Mouse (Mus musculus): Measurements from ENCODE around the gene Mettl26. TPM values are rescaled to one million over a fixed set of nuclear protein-coding genes. Genes with fewer than 3 reads are reported as not detected.

The Mettl26 gene
- polyA plus RNA-seq, 1 experiment, result 6.4 TPM

GRCm38 (mm10) chr17:25843122-25843521 lies 31.8 kb upstream of the Mettl26 start:
- Histone ChIP-seq H3K27me3 (ENCODE audit: control insufficient read depth) (no peaks in the 10 kb centered on the region), H3K36me3 (ENCODE audit: control insufficient read depth) (peaks cover 86% of the 10 kb centered on the region), H3K4me1 (ENCODE audit: control insufficient read depth) (peaks cover 62% of the 10 kb centered on the region), H3K4me3 (replicated peaks) (peak overlapping the region; percentile 80), H3K9me3 (ENCODE audit: control insufficient read depth, low read length) (no peaks in the 10 kb centered on the region)
- no peak for TF ChIP-seq TAL1 (IDR thresholded peaks at IDR 0.05; ENCODE audit: low read length)
- TF ChIP-seq GATA1 (IDR thresholded peaks at IDR 0.05; ENCODE audit: low read length), result no peak

GRCm38 (mm10) chr17:25843636-25844395 lies 31.1 kb upstream of the Mettl26 start:
- peaks cover 58% of the 10 kb centered on the region for H3K4me1 ChIP-seq (ENCODE audit: control insufficient read depth)
- H3K36me3 ChIP-seq (ENCODE audit: control insufficient read depth), result peaks cover 87% of the 10 kb centered on the region
- H3K4me3 ChIP-seq (replicated peaks), result peak overlapping the region; percentile 80
- H3K27me3 ChIP-seq (ENCODE audit: control insufficient read depth), result no peaks in the 10 kb centered on the region
- no peaks in the 10 kb centered on the region for H3K9me3 ChIP-seq (ENCODE audit: control insufficient read depth, low read length)
- TF ChIP-seq GATA1 (IDR thresholded peaks at IDR 0.05; ENCODE audit: low read length), result peak; percentile 54
- 0 out of 3 replicates have a peak, but pooled peaks have one; percentile 13 for TF ChIP-seq TAL1 (IDR thresholded peaks at IDR 0.05; ENCODE audit: low read length)

GRCm38 (mm10) chr17:25844396-25844901 lies 30.4 kb upstream of the Mettl26 start, which contains the start of gene Rhot2:
Gene Rhot2, minus strand, starts transcription at chr17:25844851.
- H3K9me3 ChIP-seq (ENCODE audit: control insufficient read depth, low read length), result no peaks in the 10 kb centered on the region
- no peaks in the 10 kb centered on the region for H3K27me3 ChIP-seq (ENCODE audit: control insufficient read depth)
- H3K4me3 ChIP-seq (replicated peaks), result peak within 1 kb of the TSS; percentile 80
- TF ChIP-seq GATA1 (IDR thresholded peaks at IDR 0.05; ENCODE audit: low read length) (no peak), TAL1 (IDR thresholded peaks at IDR 0.05; ENCODE audit: low read length) (no peak)
- peaks cover 52% of the 10 kb centered on the region for H3K4me1 ChIP-seq (ENCODE audit: control insufficient read depth)
- H3K36me3 ChIP-seq (ENCODE audit: control insufficient read depth), result peaks cover 87% of the 10 kb centered on the region

- TF ChIP-seq TAL1 (IDR thresholded peaks at IDR 0.05; ENCODE audit: low read length) (no peak), GATA1 (IDR thresholded peaks at IDR 0.05; ENCODE audit: low read length) (no peak)
- H3K4me1 ChIP-seq (ENCODE audit: control insufficient read depth), result peaks cover 58% of the 10 kb centered on the region
- peak overlapping the region; percentile 72 for H3K4me3 ChIP-seq (replicated peaks)
- no peaks in the 10 kb centered on the region for H3K9me3 ChIP-seq (ENCODE audit: control insufficient read depth, low read length)
- peaks cover 61% of the 10 kb centered on the region for H3K36me3 ChIP-seq (ENCODE audit: control insufficient read depth)
- no peaks in the 10 kb centered on the region for H3K27me3 ChIP-seq (ENCODE audit: control insufficient read depth)
Observed at GRCm38 (mm10) chr17:25860229-25860628, 14.6 kb upstream of the Mettl26 start.

- no peaks in the 10 kb centered on the region for H3K27me3 ChIP-seq (ENCODE audit: control insufficient read depth)
- peak within 1 kb of the TSS; percentile 72 for H3K4me3 ChIP-seq (replicated peaks)
- no peaks in the 10 kb centered on the region for H3K9me3 ChIP-seq (ENCODE audit: control insufficient read depth, low read length)
- peaks cover 59% of the 10 kb centered on the region for H3K4me1 ChIP-seq (ENCODE audit: control insufficient read depth)
- H3K36me3 ChIP-seq (ENCODE audit: control insufficient read depth), result peaks cover 56% of the 10 kb centered on the region
- TF ChIP-seq TAL1 (IDR thresholded peaks at IDR 0.05; ENCODE audit: low read length) (no peak), GATA1 (IDR thresholded peaks at IDR 0.05; ENCODE audit: low read length) (no peak)
Observed at GRCm38 (mm10) chr17:25860832-25861703, 13.8 kb upstream of the Mettl26 start, which contains the start of gene Wdr90. Gene Wdr90, minus strand, starts transcription at chr17:25861501.

- Histone ChIP-seq H3K4me1 (ENCODE audit: control insufficient read depth) (peaks cover 66% of the 10 kb centered on the region), H3K4me3 (replicated peaks) (peak overlapping the region; percentile 72), H3K27me3 (ENCODE audit: control insufficient read depth) (no peaks in the 10 kb centered on the region), H3K9me3 (ENCODE audit: control insufficient read depth, low read length) (no peaks in the 10 kb centered on the region), H3K36me3 (ENCODE audit: control insufficient read depth) (peaks cover 56% of the 10 kb centered on the region)
- no peak for TF ChIP-seq GATA1 (IDR thresholded peaks at IDR 0.05; ENCODE audit: low read length)
- TF ChIP-seq TAL1 (IDR thresholded peaks at IDR 0.05; ENCODE audit: low read length), result no peak
Observed at GRCm38 (mm10) chr17:25861704-25862612, 12.9 kb upstream of the Mettl26 start.

- Histone ChIP-seq H3K36me3 (ENCODE audit: control insufficient read depth) (peaks cover 44% of the 10 kb centered on the region), H3K27me3 (ENCODE audit: control insufficient read depth) (no peaks in the 10 kb centered on the region), H3K4me3 (replicated peaks) (no peak overlapping the region), H3K4me1 (ENCODE audit: control insufficient read depth) (peaks cover 76% of the 10 kb centered on the region), H3K9me3 (ENCODE audit: control insufficient read depth, low read length) (no peaks in the 10 kb centered on the region)
- TF ChIP-seq GATA1 (IDR thresholded peaks at IDR 0.05; ENCODE audit: low read length) (no peak), TAL1 (IDR thresholded peaks at IDR 0.05; ENCODE audit: low read length) (no peak)
Observed at GRCm38 (mm10) chr17:25863681-25864080, 11.2 kb upstream of the Mettl26 start.

GRCm38 (mm10) chr17:25864311-25864710 lies 10.6 kb upstream of the Mettl26 start:
- Histone ChIP-seq H3K4me3 (replicated peaks) (no peak overlapping the region), H3K27me3 (ENCODE audit: control insufficient read depth) (no peaks in the 10 kb centered on the region), H3K36me3 (ENCODE audit: control insufficient read depth) (peaks cover 38% of the 10 kb centered on the region), H3K4me1 (ENCODE audit: control insufficient read depth) (peaks cover 75% of the 10 kb centered on the region), H3K9me3 (ENCODE audit: control insufficient read depth, low read length) (no peaks in the 10 kb centered on the region)
- TF ChIP-seq TAL1 (IDR thresholded peaks at IDR 0.05; ENCODE audit: low read length), result no peak
- TF ChIP-seq GATA1 (IDR thresholded peaks at IDR 0.05; ENCODE audit: low read length), result no peak

Data from erythroblast, embryonic 14.5 days (primary cell).